Comparison of ENCODE assay signal across 33 mouse cellular contexts in genomic region chr8:104422313-104422712, GRCm38 (mm10).
"Had no signal": no experiment of that assay in that cellular context is flagged by ENCODE, and none has a peak within 500 bp of the region (broad histone marks: within the 10 kb centered on the region; RNA-seq: fewer than 3 reads in every experiment).

No protein-coding gene starts in this region.

- H3K4me1 ChIP-seq: heart, embryonic 15.5 days; hindbrain, embryonic 10.5 days; hindbrain, embryonic 12.5 days; hindbrain, embryonic 13.5 days; hindbrain, embryonic 15.5 days; intestine, embryonic 15.5 days; kidney, embryonic 15.5 days had no signal

- ATAC-seq: hindbrain, embryonic 16.5 days; hindbrain, postnatal 0 days; inflammation-experienced regulatory T-cells, adult 6 months; intestine, embryonic 15.5 days; intestine, embryonic 16.5 days; intestine, postnatal 0 days had no signal

- H3K27ac ChIP-seq: heart, embryonic 10.5 days; heart, embryonic 13.5 days; heart, embryonic 15.5 days; hindbrain, embryonic 10.5 days; hindbrain, embryonic 12.5 days; hindbrain, embryonic 13.5 days; hindbrain, embryonic 14.5 days; hindbrain, embryonic 15.5 days; hindbrain, postnatal 0 days; intestine, embryonic 15.5 days; kidney, embryonic 15.5 days; kidney, postnatal 0 days; layer of hippocampus, adult 2 months; left cerebral cortex, adult 2 months had no signal

- H3K9me3 ChIP-seq: heart, embryonic 10.5 days; heart, embryonic 13.5 days; heart, embryonic 15.5 days; hindbrain, embryonic 10.5 days; hindbrain, embryonic 12.5 days; hindbrain, embryonic 13.5 days; hindbrain, embryonic 15.5 days; intestine, embryonic 15.5 days; kidney, embryonic 15.5 days had no signal

- H3K27me3 ChIP-seq: heart, embryonic 13.5 days; heart, embryonic 15.5 days; hindbrain, embryonic 12.5 days; hindbrain, embryonic 13.5 days; hindbrain, embryonic 15.5 days; intestine, embryonic 15.5 days; kidney, embryonic 15.5 days had no signal

- H3K4me2 ChIP-seq: heart, embryonic 13.5 days; heart, embryonic 15.5 days; hindbrain, embryonic 12.5 days; hindbrain, embryonic 13.5 days; hindbrain, embryonic 14.5 days; hindbrain, embryonic 15.5 days; intestine, embryonic 15.5 days; kidney, embryonic 15.5 days had no signal

- DNase-seq: heart, postnatal 10 days; heart, postnatal 36 days; heart, postnatal 4 days; kidney, adult 11 months; kidney, adult 18-20 months; kidney, adult 2 months; kidney, adult 8-10 months; kidney, adult 9 months; kidney, postnatal 10 days; kidney, postnatal 14 days; kidney, postnatal 25 days; kidney, postnatal 36 days; kidney, postnatal 4 days; layer of hippocampus, adult 9-11 months; layer of hippocampus, postnatal 36 days had no signal

- H3K4me3 ChIP-seq: heart, embryonic 10.5 days; heart, embryonic 13.5 days; heart, embryonic 15.5 days; hindbrain, embryonic 10.5 days; hindbrain, embryonic 12.5 days; hindbrain, embryonic 13.5 days; hindbrain, embryonic 15.5 days; intestine, embryonic 15.5 days; kidney, embryonic 15.5 days; layer of hippocampus, adult 2 months; left cerebral cortex, adult 2 months had no signal

- H3K9ac ChIP-seq: heart, embryonic 13.5 days; heart, embryonic 15.5 days; hindbrain, embryonic 12.5 days; hindbrain, embryonic 13.5 days; hindbrain, embryonic 14.5 days; hindbrain, embryonic 15.5 days; intestine, embryonic 15.5 days; kidney, embryonic 15.5 days had no signal
